Mouse (Mus musculus) hindbrain, embryonic 12.5 days (tissue): Measurements from ENCODE around the gene Arhgdig. TPM values are rescaled to one million over a fixed set of nuclear protein-coding genes. Genes with fewer than 3 reads are reported as not detected.

Experiments
- ATAC-seq: fragments of 200-750 bp; cut with Nextera tagmentation; 2 replicates; pipeline ENCODE4 v1.8.0; 2017; ENCODE audit warnings: moderate TSS enrichment; ENCODE audit not compliant: low FRiP score
- H3K27ac ChIP-seq: fragments of 300-500 bp; sonication (generic); 2 replicates; pipeline ENCODE4 v1.5.1; 2016; ENCODE audit warnings: mild to moderate bottlenecking
- H3K27me3 ChIP-seq: fragments of 300-500 bp; sonication (generic); 2 replicates; pipeline ENCODE4 v1.6.1; 2016; ENCODE audit warnings: mild to moderate bottlenecking
- H3K36me3 ChIP-seq: fragments of 300-500 bp; sonication (generic); 2 replicates; pipeline ENCODE4 v1.6.1; 2016; ENCODE audit warnings: mild to moderate bottlenecking
- H3K4me1 ChIP-seq: fragments of 300-500 bp; sonication (generic); 2 replicates; pipeline ENCODE4 v1.6.1; 2016
- H3K4me2 ChIP-seq: fragments of 300-500 bp; sonication (generic); replicated peaks from 2 replicates; pipeline ENCODE4 v1.6.1; 2016; ENCODE audit warnings: mild to moderate bottlenecking
- H3K4me3 ChIP-seq: fragments of 300-500 bp; sonication (generic); 2 replicates; pipeline ENCODE4 v1.5.1; 2016; ENCODE audit warnings: mild to moderate bottlenecking
- H3K9ac ChIP-seq: fragments of 300-500 bp; sonication (generic); 2 replicates; pipeline ENCODE4 v1.6.1; 2016; ENCODE audit warnings: mild to moderate bottlenecking, moderate library complexity
- H3K9me3 ChIP-seq: fragments of 300-500 bp; sonication (generic); replicated peaks from 2 replicates; pipeline ENCODE4 v1.6.1; 2016; ENCODE audit warnings: mild to moderate bottlenecking
- WGBS: fragments of 180-500 bp; shearing (Covaris S2); methylation state at CpG from one replicate; pipeline ENCODE4 v1.1.7; 2016; 5-methylcytosine and 5-hydroxymethylcytosine counted together
- polyA plus RNA-seq: library from polyadenylated mRNA; unstranded; fragments of >200 nt; fragmentation: Nextera tagmentation; extraction: Ambion mirVana; gene quantifications from 2 replicates; pipeline ENCODE4 v1.2.1, GENCODE M21; 2016

The Arhgdig gene
- 19.4 and 22.2 TPM in 2 replicates for polyA plus RNA-seq

DNA sequence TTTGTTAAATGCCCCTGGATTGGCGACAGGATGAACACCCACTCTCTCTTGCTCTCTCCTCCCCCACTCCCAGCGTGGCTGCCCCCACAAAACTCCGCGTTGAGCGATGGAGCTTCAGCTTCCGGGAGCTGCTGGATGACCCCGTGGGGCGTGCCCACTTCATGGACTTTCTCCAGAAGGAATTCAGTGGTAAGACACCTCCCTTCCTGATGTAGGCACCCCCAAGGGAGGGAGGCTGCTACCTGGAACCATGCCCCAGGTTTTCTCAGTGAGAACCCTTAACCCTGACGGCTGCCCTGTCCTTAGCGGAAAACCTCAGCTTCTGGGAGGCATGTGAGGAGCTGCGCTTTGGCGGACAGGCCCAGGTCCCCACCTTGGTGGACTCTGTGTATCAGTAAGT lies at the start of gene Arhgdig:
Arhgdig (minus strand) TSS at position 101 of the 400 bp plus-strand sequence.
- Histone ChIP-seq H3K9me3 (no peaks in the 10 kb centered on the region), H3K4me1 (peaks cover 14% of the 10 kb centered on the region), H3K4me3 (no peak within 1 kb of the TSS), H3K4me2 (no peak within 1 kb of the TSS), H3K27me3 (peaks cover 32% of the 10 kb centered on the region), H3K36me3 (no peaks in the 10 kb centered on the region), H3K9ac (no peak within 1 kb of the TSS), H3K27ac (no peak within 1 kb of the TSS)
- WGBS, result 89% methylated on average over 12 of the region's 12 CpGs
- no peak for ATAC-seq

DNA sequence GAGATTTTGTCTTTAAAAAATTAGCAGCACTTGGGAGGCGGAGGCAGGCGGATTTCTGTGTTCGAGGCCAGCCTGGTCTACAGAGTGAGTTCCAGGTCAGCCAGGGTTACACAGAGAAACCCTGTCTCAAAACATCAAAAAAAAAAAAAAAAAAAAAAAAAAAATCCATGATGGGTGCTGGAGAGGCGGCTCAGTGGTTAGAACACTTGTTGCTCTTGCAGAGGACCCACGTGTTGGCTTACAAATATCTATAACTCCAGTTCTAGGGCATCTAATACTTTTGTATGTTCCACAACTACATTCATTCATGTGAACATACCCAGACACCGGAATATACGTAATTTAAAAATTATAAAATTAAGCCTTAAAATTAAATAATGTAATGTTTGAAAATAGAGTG lies 47.7 kb upstream of the Arhgdig start:
- no peaks in the 10 kb centered on the region for H3K27me3 ChIP-seq
- H3K9ac ChIP-seq, result no peak overlapping the region
- H3K9me3 ChIP-seq, result no peaks in the 10 kb centered on the region
- H3K4me1 ChIP-seq, result peaks cover 14% of the 10 kb centered on the region
- WGBS, result 93% methylated on average over 7 of the region's 7 CpGs
- no peak overlapping the region for H3K4me3 ChIP-seq
- H3K27ac ChIP-seq, result no peak overlapping the region
- peaks cover 36% of the 10 kb centered on the region for H3K36me3 ChIP-seq
- no peak for ATAC-seq
- no peak overlapping the region for H3K4me2 ChIP-seq

DNA sequence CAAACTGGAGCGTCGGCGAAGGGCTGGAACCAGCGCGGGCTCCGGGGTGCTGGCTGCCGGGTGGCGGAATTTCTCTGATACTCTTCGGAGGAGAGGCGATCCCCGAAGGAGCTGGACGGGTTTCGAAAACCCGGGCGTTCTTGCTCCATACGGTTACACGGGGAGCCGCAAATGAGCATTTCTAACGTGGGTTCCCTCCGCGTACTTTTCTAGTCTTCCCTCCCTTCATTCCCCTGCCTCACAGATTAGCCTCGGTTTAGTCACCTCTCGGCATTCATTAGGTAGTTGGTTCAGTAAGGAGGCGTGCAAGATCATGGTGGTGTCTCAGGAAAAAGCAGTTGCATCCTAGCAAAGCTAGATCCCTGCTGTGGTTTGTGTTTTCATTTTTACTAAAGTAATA lies 45.8 kb upstream of the Arhgdig start:
- 0% methylated on average over 24 of the region's 24 CpGs for WGBS
- Histone ChIP-seq H3K4me1 (peaks cover 14% of the 10 kb centered on the region), H3K9ac (peak overlapping the region; percentile 93), H3K4me2 (peak overlapping the region; percentile 84), H3K27me3 (no peaks in the 10 kb centered on the region), H3K9me3 (no peaks in the 10 kb centered on the region), H3K27ac (peak overlapping the region; percentile 97), H3K36me3 (peaks cover 20% of the 10 kb centered on the region), H3K4me3 (peak overlapping the region; percentile 98)
- no peak for ATAC-seq

DNA sequence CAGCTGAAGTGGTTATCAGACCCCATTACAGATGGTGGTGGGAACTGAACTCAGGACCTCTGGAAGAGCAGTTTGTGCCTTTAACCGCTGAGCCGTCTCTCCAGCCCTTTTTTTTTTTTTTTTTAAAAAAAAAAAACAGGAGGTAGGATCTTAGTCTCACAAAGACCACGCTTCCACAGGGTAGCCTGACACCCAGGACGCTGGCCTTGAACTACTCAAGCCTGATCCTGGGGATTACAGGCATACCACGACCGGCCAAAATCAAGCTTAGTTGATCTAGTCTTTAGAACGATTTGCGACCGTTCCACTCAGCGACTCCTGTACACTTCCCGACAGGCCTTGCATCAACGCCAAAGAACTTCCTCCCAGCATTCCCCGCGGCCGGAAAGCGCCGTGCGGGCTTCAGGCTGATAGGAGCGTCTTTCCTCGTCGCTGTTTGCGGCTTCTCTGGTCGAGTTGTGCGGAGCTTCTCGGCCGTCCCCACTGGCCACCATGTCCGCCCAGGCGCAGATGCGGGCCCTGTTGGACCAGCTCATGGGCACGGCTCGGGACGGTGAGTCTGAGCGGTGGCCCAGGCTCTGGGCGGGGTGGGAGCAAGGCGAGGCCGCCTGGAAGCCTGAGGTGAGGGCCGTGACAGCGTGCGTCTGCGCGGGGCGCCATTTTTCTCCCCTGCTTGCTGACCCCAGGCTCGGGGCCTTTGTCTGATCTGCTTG lies 45.1 kb upstream of the Arhgdig start, which contains the start of gene Luc7l:
Luc7l (plus strand) TSS at position 358 of the 713 bp plus-strand sequence.
- peak within 1 kb of the TSS; percentile 93 for H3K9ac ChIP-seq
- H3K4me1 ChIP-seq, result peaks cover 14% of the 10 kb centered on the region
- ATAC-seq, result peak; percentile 92
- no peaks in the 10 kb centered on the region for H3K9me3 ChIP-seq
- H3K4me2 ChIP-seq, result peak within 1 kb of the TSS; percentile 84
- H3K36me3 ChIP-seq, result peaks cover 14% of the 10 kb centered on the region
- H3K27ac ChIP-seq, result peak within 1 kb of the TSS; percentile 97
- H3K27me3 ChIP-seq, result no peaks in the 10 kb centered on the region
- under 1% methylated on average over 43 of the region's 43 CpGs for WGBS
- peak within 1 kb of the TSS; percentile 98 for H3K4me3 ChIP-seq

DNA sequence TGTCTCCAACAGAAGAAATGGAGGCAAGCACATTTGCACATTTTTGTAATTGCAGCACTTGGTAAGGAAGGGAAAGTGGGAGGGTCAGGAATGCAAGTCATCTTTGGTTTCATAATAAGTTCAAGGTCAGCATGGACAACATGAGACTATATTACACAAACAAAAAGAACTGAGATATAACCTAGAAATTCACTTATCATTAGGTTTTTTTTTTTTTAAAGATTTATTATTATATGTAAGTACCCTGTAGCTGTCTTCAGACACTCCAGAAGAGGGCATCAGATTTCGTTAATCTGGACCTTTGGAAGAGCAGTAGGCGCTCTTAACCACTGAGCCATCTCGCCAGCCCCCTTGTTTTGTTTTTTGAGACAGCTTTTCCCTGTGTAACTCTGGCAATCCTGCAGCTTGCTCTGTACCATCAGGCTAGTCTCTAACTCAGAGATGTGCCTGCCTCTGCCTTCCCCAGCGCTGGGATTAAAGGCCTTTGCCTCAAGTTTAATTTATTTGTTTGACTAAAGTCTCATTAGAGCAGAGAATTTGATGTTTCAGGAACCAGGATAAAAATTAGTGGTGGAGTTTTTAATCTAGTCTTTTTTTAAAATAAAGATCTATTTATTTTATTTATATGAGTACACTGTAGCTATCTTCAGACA lies 44.4 kb upstream of the Arhgdig start:
- Histone ChIP-seq H3K4me3 (peak overlapping the region; percentile 98), H3K4me2 (peak overlapping the region; percentile 84), H3K27ac (peak overlapping the region; percentile 97), H3K4me1 (peaks cover 14% of the 10 kb centered on the region), H3K27me3 (no peaks in the 10 kb centered on the region), H3K9ac (no peak overlapping the region), H3K36me3 (peaks cover 9% of the 10 kb centered on the region), H3K9me3 (no peaks in the 10 kb centered on the region)
- ATAC-seq, result no peak
- 60% methylated on average over 4 of the region's 4 CpGs for WGBS

DNA sequence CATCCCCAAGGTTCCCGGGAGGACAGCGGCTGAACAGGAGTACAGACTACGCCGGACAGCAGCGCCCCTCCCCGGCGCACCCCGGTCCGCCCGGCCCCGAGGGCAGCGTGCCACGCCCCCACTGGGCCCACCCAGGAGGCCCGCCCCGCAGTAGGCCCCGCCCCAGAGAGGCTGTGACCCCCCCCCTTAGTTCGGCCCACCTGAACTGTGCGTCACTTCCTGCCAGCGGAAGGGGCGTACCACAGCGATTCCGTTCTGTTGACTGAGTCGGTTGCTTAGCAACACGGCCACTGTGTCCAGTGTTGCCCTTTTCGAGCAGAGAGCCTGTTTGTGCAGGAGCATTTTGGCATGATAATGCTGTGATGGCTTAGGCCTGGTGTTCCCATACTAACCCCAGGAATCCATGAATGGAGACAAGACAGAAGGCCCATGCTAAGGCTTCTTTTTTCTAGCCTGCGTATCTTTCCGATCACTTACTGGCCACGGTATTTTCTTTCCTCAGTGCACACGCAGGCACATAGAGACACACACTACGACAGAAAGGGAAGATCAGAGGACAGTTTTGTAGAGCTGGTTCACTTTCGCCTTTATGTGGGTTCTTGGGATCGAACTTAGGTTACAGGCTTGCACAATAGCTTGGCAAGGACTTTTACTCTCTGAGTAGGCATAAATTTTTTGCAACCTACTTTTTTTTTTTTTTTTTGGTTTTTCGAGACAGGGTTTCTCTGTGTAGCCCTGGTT lies 36.7 kb upstream of the Arhgdig start, which contains the start of gene Fam234a:
Fam234a (minus strand) TSS at position 142 of the 741 bp plus-strand sequence.
- 9% methylated on average over 30 of the region's 33 CpGs for WGBS
- no peaks in the 10 kb centered on the region for H3K9me3 ChIP-seq
- H3K9ac ChIP-seq, result peak within 1 kb of the TSS; percentile 72
- peak within 1 kb of the TSS; percentile 75 for H3K4me3 ChIP-seq
- no peaks in the 10 kb centered on the region for H3K36me3 ChIP-seq
- ATAC-seq, result peak; percentile 97
- no peaks in the 10 kb centered on the region for H3K27me3 ChIP-seq
- peaks cover 13% of the 10 kb centered on the region for H3K4me1 ChIP-seq
- H3K4me2 ChIP-seq, result peak within 1 kb of the TSS; percentile 85
- peak within 1 kb of the TSS; percentile 72 for H3K27ac ChIP-seq

DNA sequence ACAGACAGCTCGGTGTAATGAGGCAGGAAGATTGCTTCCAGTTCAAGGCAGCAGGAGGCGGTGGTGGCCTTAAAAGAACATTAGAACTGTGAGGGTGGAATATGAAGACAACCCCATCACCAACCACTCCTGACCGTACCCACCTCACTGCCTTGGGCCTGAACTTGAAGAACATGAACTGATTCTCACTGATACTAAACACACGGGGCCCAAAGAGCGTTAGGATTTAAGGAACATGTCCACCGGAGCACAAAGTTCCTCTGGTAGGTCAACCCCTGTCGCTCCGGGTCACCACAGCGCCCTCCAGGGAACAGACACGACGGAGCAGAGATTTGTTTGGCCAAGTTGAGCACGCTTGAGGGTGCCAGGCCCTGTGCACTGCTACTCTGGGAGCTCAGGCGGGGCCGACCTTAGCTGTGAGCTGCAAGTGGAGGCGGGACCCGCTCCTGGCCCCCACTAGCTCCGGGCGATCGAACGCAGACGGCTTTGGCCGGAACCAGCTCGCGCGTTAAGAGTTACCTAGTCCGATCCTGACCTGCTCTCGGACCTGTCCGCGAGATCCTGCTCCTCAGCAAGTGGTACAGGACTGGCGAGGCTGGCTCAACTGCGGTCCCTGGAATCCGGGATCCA lies 36.0 kb upstream of the Arhgdig start:
- Histone ChIP-seq H3K4me2 (peak overlapping the region; percentile 85), H3K4me3 (peak overlapping the region; percentile 75), H3K9ac (peak overlapping the region; percentile 72), H3K27me3 (no peaks in the 10 kb centered on the region), H3K9me3 (no peaks in the 10 kb centered on the region), H3K4me1 (peaks cover 13% of the 10 kb centered on the region), H3K27ac (peak overlapping the region; percentile 72), H3K36me3 (no peaks in the 10 kb centered on the region)
- under 1% methylated on average over 32 of the region's 32 CpGs for WGBS
- ATAC-seq, result peak; percentile 85

DNA sequence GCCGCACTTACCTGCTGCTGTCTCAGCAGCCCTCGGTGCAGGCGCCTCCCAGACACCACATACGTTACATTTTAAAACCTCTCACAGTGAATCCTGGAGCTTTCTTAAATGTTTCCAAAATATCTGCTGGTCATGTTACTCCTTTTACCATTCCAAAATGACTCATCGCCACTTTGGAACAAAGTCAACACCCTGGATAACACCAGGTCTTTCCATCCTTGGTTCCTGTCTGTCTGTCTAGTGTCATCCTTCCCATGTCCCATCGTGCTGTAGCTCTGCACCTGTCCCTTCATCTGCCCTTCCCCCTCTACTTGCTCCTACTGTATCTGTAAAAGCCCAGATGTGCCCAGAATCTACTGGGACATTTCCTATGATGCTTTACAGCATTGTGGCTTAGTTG lies 33.4 kb upstream of the Arhgdig start:
- Histone ChIP-seq H3K27me3 (no peaks in the 10 kb centered on the region), H3K27ac (no peak overlapping the region), H3K9me3 (no peaks in the 10 kb centered on the region), H3K36me3 (no peaks in the 10 kb centered on the region), H3K4me2 (no peak overlapping the region), H3K4me3 (no peak overlapping the region), H3K4me1 (peaks cover 15% of the 10 kb centered on the region), H3K9ac (peak overlapping the region; percentile 18)
- 84% methylated on average over 6 of the region's 6 CpGs for WGBS
- ATAC-seq, result no peak

DNA sequence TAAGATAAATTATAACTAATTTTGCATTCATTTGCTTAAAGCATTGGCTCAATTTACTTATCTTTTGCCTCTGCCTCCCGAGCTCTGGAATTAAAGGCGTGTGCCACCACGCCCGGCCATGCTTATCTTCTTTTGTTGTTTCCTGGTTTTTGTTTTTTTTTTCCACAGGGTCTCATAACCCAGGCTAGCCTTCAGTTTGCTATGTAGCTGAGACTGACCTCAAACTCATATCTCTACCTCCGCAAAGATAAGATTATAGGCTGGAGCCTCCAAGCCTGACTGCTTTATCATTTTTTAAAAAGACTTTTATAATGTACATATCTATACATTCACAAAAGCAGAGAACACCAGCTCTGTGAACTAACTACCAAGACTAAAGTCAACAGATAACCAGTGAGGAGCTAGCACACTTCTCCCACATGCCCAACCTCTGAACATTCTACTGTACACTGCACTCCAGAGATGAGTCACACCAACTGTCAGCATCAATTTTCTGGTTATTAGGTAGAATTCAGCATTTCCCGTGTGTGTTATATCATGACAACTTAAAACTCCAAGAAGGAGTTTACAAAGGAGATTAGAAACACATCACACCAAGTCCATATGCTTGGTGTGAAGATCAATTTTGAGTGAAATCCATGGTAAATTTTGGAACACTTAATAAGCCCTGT lies 32.7 kb upstream of the Arhgdig start:
- WGBS, result 91% methylated on average over 6 of the region's 6 CpGs
- no peak overlapping the region for H3K4me2 ChIP-seq
- H3K4me1 ChIP-seq, result peaks cover 20% of the 10 kb centered on the region
- no peaks in the 10 kb centered on the region for H3K27me3 ChIP-seq
- H3K4me3 ChIP-seq, result no peak overlapping the region
- no peak overlapping the region for H3K27ac ChIP-seq
- H3K9me3 ChIP-seq, result no peaks in the 10 kb centered on the region
- no peaks in the 10 kb centered on the region for H3K36me3 ChIP-seq
- ATAC-seq, result no peak
- H3K9ac ChIP-seq, result no peak overlapping the region

DNA sequence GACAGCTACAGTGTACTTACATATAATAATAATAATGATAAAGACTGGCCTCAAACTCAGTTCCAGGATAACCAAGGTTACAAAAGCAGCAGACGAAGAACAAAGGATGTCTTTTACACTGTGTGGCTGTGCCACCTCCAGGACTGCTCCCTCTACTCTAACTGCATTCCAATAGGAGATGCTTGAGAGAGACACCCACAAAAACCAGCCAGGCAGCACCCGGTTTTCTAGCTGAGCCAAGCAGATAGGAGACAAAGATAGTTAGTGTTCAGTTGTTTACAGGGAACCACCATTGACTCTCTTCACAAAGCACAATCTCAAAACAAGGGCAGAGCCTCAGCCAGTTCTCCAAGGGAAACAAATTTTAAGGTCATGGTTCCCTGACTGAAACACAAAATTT lies 32.0 kb upstream of the Arhgdig start:
- Histone ChIP-seq H3K9ac (no peak overlapping the region), H3K4me1 (peaks cover 20% of the 10 kb centered on the region), H3K9me3 (no peaks in the 10 kb centered on the region), H3K27me3 (no peaks in the 10 kb centered on the region), H3K4me2 (no peak overlapping the region), H3K27ac (no peak overlapping the region), H3K36me3 (no peaks in the 10 kb centered on the region), H3K4me3 (no peak overlapping the region)
- no peak for ATAC-seq
- 77% methylated on average over 2 of the region's 2 CpGs for WGBS

DNA sequence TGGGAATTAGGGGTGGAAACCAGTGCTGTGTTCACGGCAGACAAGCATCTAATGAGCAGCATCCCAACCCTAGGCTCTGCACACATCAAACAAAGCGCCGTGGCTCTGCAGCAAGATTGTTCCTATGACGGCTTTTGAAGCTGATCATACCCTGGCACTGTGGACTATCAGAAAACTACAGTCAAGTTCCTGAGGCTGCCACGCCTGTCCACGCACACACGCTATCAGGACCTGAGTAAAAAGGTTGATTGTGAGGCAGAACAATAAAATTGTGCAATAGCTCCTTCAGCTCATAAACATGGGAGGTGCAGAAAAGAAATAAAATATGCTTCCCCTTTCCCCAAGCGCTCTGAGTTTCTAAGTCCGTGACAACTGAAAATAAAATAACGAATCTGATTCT lies 30.1 kb upstream of the Arhgdig start:
- Histone ChIP-seq H3K4me3 (no peak overlapping the region), H3K4me2 (no peak overlapping the region), H3K27ac (no peak overlapping the region), H3K36me3 (no peaks in the 10 kb centered on the region), H3K27me3 (no peaks in the 10 kb centered on the region), H3K4me1 (peaks cover 11% of the 10 kb centered on the region), H3K9ac (no peak overlapping the region), H3K9me3 (no peaks in the 10 kb centered on the region)
- no peak for ATAC-seq
- 90% methylated on average over 10 of the region's 10 CpGs for WGBS
